Mouse (Mus musculus): ENCODE measurements around the gene Rnd2. TPM values are rescaled to one million over a fixed set of nuclear protein-coding genes. Genes with fewer than 3 reads are reported as not detected.

Gene Rnd2
- total and polyA plus RNA-seq, 3 experiments = 1.4 to 4.5 (median 2.8) TPM

DNA sequence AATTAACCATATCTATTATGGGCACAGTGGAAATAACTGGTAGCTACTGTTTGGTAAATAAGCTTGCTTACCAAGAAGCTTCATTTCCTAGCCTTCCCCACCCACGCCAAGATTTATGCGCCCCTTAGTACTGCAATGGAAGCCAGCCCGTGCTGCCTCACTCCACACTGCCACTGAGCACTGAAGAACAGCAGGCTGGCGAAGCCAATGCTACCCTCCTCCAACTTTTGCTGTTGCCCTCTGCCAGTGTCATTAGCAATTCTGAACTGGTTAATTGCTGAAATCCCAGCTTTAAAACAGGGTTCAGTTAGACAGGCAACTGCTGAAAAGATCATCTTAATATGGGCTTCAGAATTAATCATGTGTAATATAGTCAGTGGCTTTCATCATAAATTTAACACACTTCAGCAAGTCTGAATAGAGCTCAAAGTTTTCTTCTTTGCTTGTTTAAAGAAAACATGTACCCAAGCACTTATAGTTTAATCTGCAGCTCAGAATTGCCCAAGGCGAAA, 41.5 kb downstream of the Rnd2 start:
- no peak overlapping the region for H3K4me3 ChIP-seq (replicated peaks in 1 of 3; ENCODE audit: low read depth in 2 of 3, low read length in 2 of 3, poor library complexity in 1 of 3)
- no peak overlapping the region for H3K27ac ChIP-seq (ENCODE audit: insufficient read depth, low read depth)
- peaks cover 64 to 90% of the 10 kb centered on the region in 2 experiments for H3K36me3 ChIP-seq (replicated peaks in 1 of 2; ENCODE audit: control insufficient read depth in 1 of 2, insufficient read depth in 1 of 2, low read length in 1 of 2)
- H3K9me3 ChIP-seq (replicated peaks; ENCODE audit: low read length) = no peaks in the 10 kb centered on the region
- DNase-seq (ENCODE audit: extremely low read depth) = no peak
- H3K4me2 ChIP-seq (ENCODE audit: insufficient read depth, low read depth, poor library complexity, severe bottlenecking) = no peak overlapping the region
- 0 out of 4 replicates have a peak, but pooled peaks cover 0 to 2% of the 10 kb centered on the region in 2 experiments for H3K4me1 ChIP-seq (ENCODE audit: control insufficient read depth in 1 of 2, insufficient read depth in 2 of 2)
- dilution Hi-C loops (cut with MboI; ENCODE audit: extremely low pct_ligation_motif_present, extremely low pct_unique_long_range_greater_than_20kb, low sequenced_read_pairs) (no loop called here), in situ Hi-C loops (cut with MboI; ENCODE audit: low pct_ligation_motif_present, low pct_unique_long_range_greater_than_20kb, low sequenced_read_pairs) (no loop called here)
- TF ChIP-seq MEF2A (IDR thresholded peaks at IDR 0.05; ENCODE audit: borderline replicate concordance, low read depth, low read length) = no peak
- no peak for TF ChIP-seq JUN (IDR thresholded peaks at IDR 0.05; ENCODE audit: insufficient read depth, low read depth, low read length)
- H3K9ac ChIP-seq (ENCODE audit: insufficient read depth, low read depth) = no peak overlapping the region
- H3K79me2 ChIP-seq (replicated peaks; ENCODE audit: control insufficient read depth, extremely low read depth, insufficient read depth, poor library complexity, severe bottlenecking) = no peaks in the 10 kb centered on the region
- no peaks in the 10 kb centered on the region for H3K27me3 ChIP-seq (replicated peaks)

DNA sequence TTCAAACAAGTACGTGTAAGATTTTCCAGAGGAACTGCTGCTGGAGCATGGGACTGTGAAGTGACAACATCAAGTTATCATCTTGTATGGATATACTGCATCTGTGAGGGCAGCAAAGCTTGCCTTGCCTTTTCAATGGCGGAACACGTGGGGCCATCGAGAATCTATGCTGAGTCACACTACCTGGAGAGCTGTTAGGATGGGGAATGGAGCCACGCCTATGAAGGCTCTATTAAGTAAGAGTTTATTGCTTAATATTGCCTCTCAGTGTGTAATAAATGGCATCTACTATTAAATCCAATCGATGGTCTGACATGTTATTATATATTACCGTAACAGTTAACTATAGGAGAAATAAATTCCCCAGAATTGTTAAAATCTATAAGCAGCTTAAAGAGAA, 42.3 kb downstream of the Rnd2 start:
- Histone ChIP-seq H3K9me3 (replicated peaks; ENCODE audit: low read length) (no peaks in the 10 kb centered on the region), H3K27me3 (replicated peaks) (no peaks in the 10 kb centered on the region), H3K9ac (ENCODE audit: insufficient read depth, low read depth) (no peak overlapping the region), H3K79me2 (replicated peaks; ENCODE audit: control insufficient read depth, extremely low read depth, insufficient read depth, poor library complexity, severe bottlenecking) (no peaks in the 10 kb centered on the region), H3K4me3 (replicated peaks in 1 of 3; ENCODE audit: low read depth in 2 of 3, low read length in 2 of 3, poor library complexity in 1 of 3) (no peak overlapping the region), H3K4me2 (ENCODE audit: insufficient read depth, low read depth, poor library complexity, severe bottlenecking) (no peak overlapping the region), H3K36me3 (replicated peaks in 1 of 2; ENCODE audit: control insufficient read depth in 1 of 2, insufficient read depth in 1 of 2, low read length in 1 of 2) (peaks cover 62 to 89% of the 10 kb centered on the region in 2 experiments), H3K4me1 (ENCODE audit: control insufficient read depth in 1 of 2, insufficient read depth in 2 of 2) (0 out of 4 replicates have a peak, but pooled peaks cover 0 to 2% of the 10 kb centered on the region in 2 experiments), H3K27ac (ENCODE audit: insufficient read depth, low read depth) (no peak overlapping the region)
- TF ChIP-seq ZMIZ1 (IDR thresholded peaks at IDR 0.05; ENCODE audit: low read depth, low read length) = no peak
- TF ChIP-seq JUN (IDR thresholded peaks at IDR 0.05; ENCODE audit: insufficient read depth, low read depth, low read length) = no peak
- no peak for TF ChIP-seq TCF12 (IDR thresholded peaks at IDR 0.05; ENCODE audit: low read depth, low read length)
- TF ChIP-seq POLR2AphosphoS2 (IDR thresholded peaks at IDR 0.05; ENCODE audit: low read depth, low read length) = no peak
- TF ChIP-seq IRF4 (IDR thresholded peaks at IDR 0.05; ENCODE audit: low read depth, low read length) = no peak
- TF ChIP-seq E2F4 (IDR thresholded peaks at IDR 0.05; ENCODE audit: insufficient replicate concordance, low read depth, low read length) = no peak
- TF ChIP-seq KAT2A (IDR thresholded peaks at IDR 0.05; ENCODE audit: insufficient replicate concordance, low read length) = no peak
- TF ChIP-seq MAZ (IDR thresholded peaks at IDR 0.05; ENCODE audit: low read depth, low read length) = no peak
- no peak for TF ChIP-seq UBTF (IDR thresholded peaks at IDR 0.05; ENCODE audit: low read depth, low read length)
- no peak for TF ChIP-seq USF2 (conservative IDR thresholded peaks at IDR 0.05; ENCODE audit: low read depth, low read length)
- DNase-seq (ENCODE audit: extremely low read depth) = no peak
- dilution Hi-C loops (cut with MboI; ENCODE audit: extremely low pct_ligation_motif_present, extremely low pct_unique_long_range_greater_than_20kb, low sequenced_read_pairs) (no loop called here), in situ Hi-C loops (cut with MboI; ENCODE audit: low pct_ligation_motif_present, low pct_unique_long_range_greater_than_20kb, low sequenced_read_pairs) (no loop called here)

- H3K4me1 ChIP-seq (ENCODE audit: control insufficient read depth in 1 of 2, insufficient read depth in 2 of 2) = no peaks in the 10 kb centered on the region
- H3K4me3 ChIP-seq (replicated peaks in 1 of 3; ENCODE audit: low read depth in 2 of 3, low read length in 2 of 3, poor library complexity in 1 of 3) = no peak overlapping the region
- no peaks in the 10 kb centered on the region for H3K27me3 ChIP-seq (replicated peaks)
- dilution Hi-C loops (cut with MboI; ENCODE audit: extremely low pct_ligation_motif_present, extremely low pct_unique_long_range_greater_than_20kb, low sequenced_read_pairs) (no loop called here), in situ Hi-C loops (cut with MboI; ENCODE audit: low pct_ligation_motif_present, low pct_unique_long_range_greater_than_20kb, low sequenced_read_pairs) (no loop called here)
- H3K4me2 ChIP-seq (ENCODE audit: insufficient read depth, low read depth, poor library complexity, severe bottlenecking) = no peak overlapping the region
- no peak for TF ChIP-seq ELF1 (IDR thresholded peaks at IDR 0.05; ENCODE audit: low read depth, low read length)
- TF ChIP-seq SMC3 (IDR thresholded peaks at IDR 0.05; ENCODE audit: low read depth, low read length) = no peak
- TF ChIP-seq CTCF (conservative IDR thresholded peaks at IDR 0.05 in 1 of 2, IDR thresholded peaks at IDR 0.05 in 1 of 2; ENCODE audit: low read depth in 2 of 2, low read length in 2 of 2) = 0 out of 4 replicates have a peak, but pooled peaks of 1 of the 2 experiments have one; percentile 2
- no peak for TF ChIP-seq PAX5 (IDR thresholded peaks at IDR 0.05; ENCODE audit: low read length)
- H3K27ac ChIP-seq (ENCODE audit: insufficient read depth, low read depth) = no peak overlapping the region
- no peak overlapping the region for H3K9ac ChIP-seq (ENCODE audit: insufficient read depth, low read depth)
- H3K79me2 ChIP-seq (replicated peaks; ENCODE audit: control insufficient read depth, extremely low read depth, insufficient read depth, poor library complexity, severe bottlenecking) = no peaks in the 10 kb centered on the region
- no peaks in the 10 kb centered on the region for H3K9me3 ChIP-seq (replicated peaks; ENCODE audit: low read length)
- DNase-seq (ENCODE audit: extremely low read depth) = no peak
- H3K36me3 ChIP-seq (replicated peaks in 1 of 2; ENCODE audit: control insufficient read depth in 1 of 2, insufficient read depth in 1 of 2, low read length in 1 of 2) = peaks cover 38 to 86% of the 10 kb centered on the region in 2 experiments
Observed at GRCm38 (mm10) chr11:101518937-101519336, 54.1 kb downstream of the Rnd2 start.
